Mouse (Mus musculus): ENCODE measurements around the gene Csnk2a1.

The Csnk2a1 gene

DNA sequence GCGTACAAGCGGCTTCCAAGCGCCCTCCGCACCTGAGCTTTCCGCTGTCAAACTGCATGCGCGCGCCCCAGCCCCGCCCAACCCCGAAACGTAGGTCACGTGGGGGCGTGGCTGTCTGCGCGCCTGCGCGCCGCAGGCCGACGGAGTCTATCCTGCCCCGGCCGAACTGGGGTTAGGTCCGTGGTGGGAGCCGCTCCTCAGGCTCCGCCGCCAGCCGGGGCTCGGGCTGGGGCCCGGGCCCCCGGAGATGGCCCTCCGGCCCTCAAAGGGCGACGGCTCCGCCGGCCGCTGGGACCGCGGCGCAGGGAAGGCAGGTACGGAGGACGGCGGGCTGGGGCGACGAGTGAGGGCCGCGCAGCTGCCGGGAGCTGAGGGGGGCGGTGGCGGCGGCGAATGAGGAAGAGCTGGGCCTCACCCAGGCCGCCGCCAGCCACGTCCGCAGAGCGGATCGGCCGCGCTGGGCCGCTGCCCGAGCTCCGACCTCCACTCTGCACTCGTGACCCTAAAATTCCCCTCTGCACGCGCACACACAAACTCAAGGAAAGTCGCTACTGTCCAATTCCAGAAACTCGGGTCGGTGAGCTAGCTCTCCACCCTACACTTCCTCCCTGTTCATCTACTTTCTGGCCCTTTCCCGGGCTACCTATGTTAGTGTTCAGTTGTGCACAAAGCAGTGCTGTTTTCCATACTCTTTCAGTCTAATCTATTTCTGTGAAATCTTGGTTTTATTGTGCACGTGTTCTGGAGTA is 67.3 kb downstream of the Csnk2a1 start, which contains the start of gene Tbc1d20:
Gene Tbc1d20 (plus strand): TSS at position 102 of the 749 bp plus-strand sequence.
- no peak for TF ChIP-seq GATA4 (IDR thresholded peaks at IDR 0.05; ENCODE audit: insufficient replicate concordance, low read length)

DNA sequence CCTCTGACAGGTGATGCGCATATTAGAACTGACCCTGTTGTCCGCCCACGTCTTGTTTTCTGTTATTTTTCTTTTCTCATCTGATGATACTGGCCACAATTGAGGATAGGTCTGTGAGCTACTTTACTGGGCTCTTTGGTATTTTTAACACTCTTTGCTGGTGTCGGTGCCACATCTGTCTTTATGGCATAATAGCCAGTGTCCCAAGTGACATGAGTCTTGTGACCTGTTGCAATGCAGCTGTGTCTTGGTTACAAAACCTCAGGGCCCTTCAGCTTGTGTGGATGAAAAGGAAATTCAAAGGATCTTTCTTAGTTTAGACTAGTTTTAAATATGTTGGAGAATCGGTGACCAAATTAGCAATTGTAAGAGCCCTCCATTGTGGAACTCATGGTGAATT is 67.9 kb downstream of the Csnk2a1 start:
- no peak for TF ChIP-seq GATA4 (IDR thresholded peaks at IDR 0.05; ENCODE audit: insufficient replicate concordance, low read length)

DNA sequence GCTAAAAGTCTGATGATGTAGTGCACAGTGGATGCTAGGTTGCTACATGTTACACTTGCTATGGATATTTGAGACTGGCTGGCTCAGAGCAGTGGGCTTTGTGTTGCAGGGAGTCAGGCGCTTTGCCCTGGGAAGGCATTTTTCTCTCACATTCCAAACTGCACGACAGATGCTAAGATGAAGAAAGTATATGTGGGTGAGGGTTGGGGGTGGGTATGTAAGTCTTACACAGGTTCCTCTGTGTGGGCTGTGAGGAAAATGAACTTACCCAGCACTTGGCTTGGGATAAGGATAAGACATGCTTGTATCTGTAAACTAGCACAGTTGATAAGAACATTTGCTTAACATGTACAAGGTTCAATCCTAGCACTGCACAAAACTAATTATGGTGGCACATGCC is 76.2 kb downstream of the Csnk2a1 start:
- TF ChIP-seq GATA4 (IDR thresholded peaks at IDR 0.05; ENCODE audit: insufficient replicate concordance, low read length), result no peak

DNA sequence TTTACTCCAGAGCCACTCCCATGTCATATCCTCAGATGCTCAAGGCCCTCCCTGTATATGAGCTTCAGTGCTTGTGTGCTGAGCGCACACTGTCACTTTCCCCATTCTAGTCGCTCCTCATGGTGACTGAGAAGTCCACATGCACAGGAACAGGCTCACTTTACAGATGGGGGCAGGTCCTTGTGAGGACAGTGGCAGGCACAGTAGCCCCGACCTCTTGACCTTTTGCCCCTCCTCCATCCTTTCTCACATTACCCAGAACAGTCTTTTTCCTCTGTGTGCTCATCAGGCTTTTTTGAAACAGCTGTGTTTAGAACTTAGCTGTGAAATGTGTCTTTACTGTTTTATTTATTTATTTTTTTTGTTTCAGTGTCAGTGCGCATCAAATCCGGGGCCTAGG is 77.1 kb downstream of the Csnk2a1 start:
- no peak for TF ChIP-seq GATA4 (IDR thresholded peaks at IDR 0.05; ENCODE audit: insufficient replicate concordance, low read length)

DNA sequence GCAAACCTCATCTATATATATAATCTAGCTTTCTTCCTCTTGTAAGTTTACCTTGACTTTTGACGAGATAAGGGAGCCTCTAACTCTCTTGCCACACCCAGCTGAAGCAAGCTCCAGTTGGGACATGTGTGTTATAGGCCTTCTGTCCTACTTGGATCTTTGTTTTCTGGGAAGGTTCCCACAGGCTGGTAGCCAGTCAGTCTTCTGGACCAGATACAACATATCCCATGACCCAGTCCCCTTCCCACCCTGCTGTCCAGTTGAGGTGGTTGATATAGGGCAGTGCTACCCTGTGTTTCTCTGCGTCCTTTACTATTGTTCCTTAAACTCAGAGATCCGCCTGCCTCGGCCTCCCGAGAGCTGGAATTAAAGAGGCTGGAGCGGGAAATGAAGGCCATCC is 78.8 kb downstream of the Csnk2a1 start:
- no peak for TF ChIP-seq GATA4 (IDR thresholded peaks at IDR 0.05; ENCODE audit: insufficient replicate concordance, low read length)

DNA sequence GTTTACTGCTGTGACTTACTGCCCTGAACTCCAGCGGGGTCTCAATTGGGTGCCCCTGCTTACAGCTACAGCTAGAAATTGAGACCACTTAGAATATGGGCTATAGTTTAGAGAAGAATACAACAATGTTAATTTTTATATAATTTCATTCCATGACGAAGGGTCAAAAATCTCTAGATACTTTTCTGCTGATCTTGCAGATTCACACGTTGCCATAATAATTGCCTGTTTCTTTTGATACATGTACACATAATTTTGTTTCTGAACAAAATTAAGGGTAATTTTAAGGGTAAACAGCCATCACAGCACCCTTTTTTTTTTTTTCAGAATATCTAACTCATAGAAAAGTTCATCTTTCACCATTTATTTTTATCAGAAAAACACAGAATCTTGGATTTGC is 80.5 kb downstream of the Csnk2a1 start:
- no peak for TF ChIP-seq GATA4 (IDR thresholded peaks at IDR 0.05; ENCODE audit: insufficient replicate concordance, low read length)

DNA sequence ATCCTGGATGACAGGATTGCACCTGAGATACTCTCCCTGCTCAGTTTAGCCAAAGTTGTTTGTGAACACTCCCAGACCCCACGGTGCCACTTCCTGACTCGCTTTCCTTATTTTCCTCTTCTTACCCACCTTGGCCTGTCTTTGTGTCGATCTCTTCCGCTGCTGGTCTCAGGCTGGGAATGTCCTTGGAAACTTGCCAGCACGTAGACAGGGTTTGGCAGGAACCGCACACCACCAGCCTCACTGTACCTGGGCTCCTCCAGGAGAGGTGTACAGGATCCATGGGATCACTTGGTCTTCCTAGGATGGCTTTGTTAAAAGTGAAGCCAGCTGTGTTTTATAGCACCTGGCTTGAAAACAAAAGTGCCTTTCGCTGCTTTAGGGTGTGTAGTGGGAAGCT is 86.4 kb downstream of the Csnk2a1 start:
- no peak for TF ChIP-seq GATA4 (IDR thresholded peaks at IDR 0.05; ENCODE audit: insufficient replicate concordance, low read length)

DNA sequence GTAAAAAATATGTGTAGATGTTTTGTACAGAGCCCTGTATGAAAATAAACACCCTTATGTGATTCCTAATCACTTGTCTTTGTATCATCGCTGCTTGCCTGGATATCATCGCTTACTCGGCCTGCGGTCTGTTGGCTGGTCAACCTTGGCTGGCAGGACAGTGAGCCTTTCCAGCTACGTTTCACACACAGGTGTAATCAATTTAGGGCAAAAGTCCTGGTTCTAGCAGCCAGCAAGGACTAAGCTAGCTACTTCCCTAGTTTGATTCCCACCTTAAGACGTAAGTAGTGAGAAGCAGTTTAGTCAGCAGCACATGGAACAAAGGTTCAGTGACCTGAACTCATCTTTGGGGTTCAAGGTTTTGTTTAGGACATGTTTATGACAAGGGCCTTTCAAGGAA is 87.3 kb downstream of the Csnk2a1 start:
- no peak for TF ChIP-seq GATA4 (IDR thresholded peaks at IDR 0.05; ENCODE audit: insufficient replicate concordance, low read length)

DNA sequence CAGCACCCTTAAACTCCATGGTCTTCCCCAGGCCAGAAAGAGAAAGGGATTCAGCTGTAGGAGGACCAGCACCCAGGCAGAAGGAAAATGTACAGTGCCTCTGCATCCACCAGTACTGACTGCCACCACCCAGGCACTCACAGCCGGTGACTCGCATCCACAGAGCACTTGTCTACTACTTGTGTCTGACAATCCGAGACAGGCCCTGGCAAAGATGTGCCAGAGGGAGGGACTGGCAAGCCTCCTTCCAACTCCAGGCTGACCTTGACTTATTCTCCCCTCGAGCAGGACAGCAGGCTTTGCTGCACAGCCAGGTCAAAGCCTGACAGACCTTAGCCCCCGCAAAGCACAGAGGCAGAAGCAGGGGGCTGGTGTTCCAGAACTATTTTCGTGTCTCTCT is 90.4 kb downstream of the Csnk2a1 start:
- TF ChIP-seq GATA4 (IDR thresholded peaks at IDR 0.05; ENCODE audit: insufficient replicate concordance, low read length), result no peak

DNA sequence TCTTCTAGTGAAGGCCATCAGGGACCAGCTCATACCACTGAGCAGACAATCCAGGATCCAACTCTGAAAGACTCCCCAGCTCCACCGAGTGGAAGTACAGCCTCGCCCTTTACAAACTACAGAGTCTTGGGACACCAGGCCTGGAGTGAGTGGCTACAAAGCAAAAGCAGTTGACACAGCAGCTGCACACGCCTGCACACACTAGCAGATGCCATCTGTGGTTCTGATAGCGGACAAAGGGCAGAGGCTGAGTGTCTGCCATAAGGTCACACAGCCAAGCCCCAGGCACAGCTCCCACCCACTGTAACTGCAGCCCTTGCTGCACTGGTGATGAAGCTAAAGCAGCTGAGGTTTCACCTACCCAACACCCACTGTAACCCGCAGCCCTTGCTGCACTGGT is 94.9 kb downstream of the Csnk2a1 start:
- no peak for TF ChIP-seq GATA4 (IDR thresholded peaks at IDR 0.05; ENCODE audit: insufficient replicate concordance, low read length)

DNA sequence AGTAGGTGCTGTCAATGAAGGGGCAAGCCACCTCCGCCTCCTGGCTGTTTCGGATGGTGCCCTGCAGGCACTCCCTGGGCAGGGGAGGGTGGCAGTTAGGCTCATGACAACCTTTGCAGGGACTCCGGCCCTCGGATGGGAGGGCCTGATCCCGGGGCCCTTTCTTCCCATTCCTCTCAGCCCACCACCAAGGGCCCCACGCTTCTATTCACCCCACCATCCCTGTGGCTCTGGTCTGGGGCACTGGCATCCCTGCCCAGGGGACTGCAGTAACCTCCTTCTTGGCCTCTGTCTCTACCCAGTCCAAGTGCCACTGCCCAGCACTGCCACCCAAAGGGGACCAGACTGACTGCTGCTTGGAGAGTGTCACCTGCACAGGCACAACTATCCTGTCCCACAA is 95.6 kb downstream of the Csnk2a1 start:
- no peak for TF ChIP-seq GATA4 (IDR thresholded peaks at IDR 0.05; ENCODE audit: insufficient replicate concordance, low read length)

DNA sequence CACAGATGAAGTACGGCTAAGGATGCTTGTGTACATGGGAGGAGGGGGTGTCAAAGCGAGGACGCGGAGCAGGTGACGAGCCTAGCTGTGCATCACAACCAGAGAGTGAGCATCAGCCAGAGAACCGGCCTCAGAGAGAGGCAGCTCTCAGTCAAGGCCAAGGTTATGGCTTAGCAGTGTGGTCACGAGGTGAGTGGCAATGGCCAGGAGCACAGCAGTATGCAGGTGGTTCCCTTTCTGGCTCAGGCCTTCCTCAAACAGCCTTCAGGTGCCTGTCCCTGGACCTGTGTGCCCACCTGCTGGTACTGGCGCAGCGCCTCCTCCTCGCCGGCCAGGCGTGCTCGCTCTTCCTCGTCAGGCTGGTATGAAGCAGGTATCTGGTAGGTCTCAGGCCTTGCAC is 97.3 kb downstream of the Csnk2a1 start:
- no peak for TF ChIP-seq GATA4 (IDR thresholded peaks at IDR 0.05; ENCODE audit: insufficient replicate concordance, low read length)

DNA sequence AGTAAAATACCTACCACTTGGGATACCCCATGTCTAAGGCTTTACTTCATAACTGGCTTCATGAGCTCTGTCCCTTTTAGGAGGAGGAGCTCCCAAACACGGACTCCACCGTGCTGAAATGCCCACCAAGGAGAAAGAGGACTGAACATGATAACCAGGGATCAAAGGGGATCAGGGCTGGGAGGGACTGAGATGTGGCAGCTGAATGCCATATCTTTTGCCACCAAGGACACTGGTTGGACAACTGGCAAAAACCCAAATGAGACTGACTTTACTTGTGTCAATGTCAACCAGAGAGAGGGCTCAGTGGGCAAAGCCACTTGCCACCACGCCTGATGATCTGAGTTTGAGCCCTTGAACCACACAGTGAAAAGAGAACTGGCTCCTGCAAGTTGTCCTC is 98.2 kb downstream of the Csnk2a1 start:
- TF ChIP-seq GATA4 (IDR thresholded peaks at IDR 0.05; ENCODE audit: insufficient replicate concordance, low read length), result no peak

DNA sequence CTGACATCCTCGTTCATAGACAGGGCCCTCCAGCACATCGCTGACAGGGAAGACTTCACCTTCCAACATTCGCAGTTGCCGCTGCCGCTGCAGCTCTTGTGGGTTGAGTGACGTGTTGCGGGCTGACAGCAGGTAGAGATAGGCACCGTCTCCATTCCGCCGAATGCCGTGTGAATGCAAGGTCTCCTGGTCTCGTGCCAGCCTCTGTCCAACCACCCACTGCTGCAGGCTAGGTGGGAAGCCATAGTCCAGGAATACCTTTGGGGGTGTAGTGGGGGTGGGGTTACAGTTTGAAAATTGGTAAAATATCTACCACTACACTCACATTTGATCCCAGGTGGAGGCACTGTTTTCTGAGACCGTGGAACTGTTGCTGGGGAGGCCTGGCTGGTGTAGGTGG is 99.5 kb downstream of the Csnk2a1 start:
- no peak for TF ChIP-seq GATA4 (IDR thresholded peaks at IDR 0.05; ENCODE audit: insufficient replicate concordance, low read length)

DNA sequence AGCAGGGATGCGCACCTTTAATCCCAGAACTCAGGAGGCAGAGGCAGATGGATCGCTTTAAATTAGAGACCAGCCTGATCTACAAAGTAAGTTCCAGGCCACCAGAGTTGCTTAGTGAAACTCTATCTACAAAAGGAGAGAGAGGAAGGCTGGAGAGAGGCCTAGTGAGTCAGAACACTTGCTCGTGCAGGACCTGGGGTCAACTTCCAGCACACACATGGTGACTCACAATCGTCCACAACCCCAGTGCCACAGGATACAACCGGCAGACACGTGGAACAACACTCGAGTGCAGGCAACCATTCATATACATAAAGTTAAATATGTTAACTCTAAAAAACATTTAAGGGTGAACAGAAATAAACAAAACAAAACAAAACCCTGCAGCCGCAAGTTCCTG is 100.0 kb downstream of the Csnk2a1 start:
- no peak for TF ChIP-seq GATA4 (IDR thresholded peaks at IDR 0.05; ENCODE audit: insufficient replicate concordance, low read length)

DNA sequence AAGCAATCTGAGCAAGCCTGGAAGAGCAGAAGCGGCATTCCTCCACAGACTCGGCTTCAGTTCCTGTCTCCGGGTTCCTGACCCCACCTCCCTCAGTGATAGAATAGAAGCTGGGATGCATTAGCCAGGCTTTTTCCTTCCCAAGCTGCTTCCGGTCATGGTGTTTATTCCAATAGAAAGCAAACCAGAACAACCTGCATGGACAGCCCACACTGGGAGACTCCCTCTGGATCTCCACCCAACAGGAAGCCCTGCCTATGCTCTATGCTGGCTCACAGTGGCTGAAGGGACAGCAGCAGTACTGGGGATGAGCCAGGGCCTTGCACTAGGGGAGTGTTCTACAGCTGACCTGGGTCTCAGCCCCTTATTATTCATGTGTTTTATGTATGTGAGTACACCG is 101.3 kb downstream of the Csnk2a1 start:
- no peak for TF ChIP-seq GATA4 (IDR thresholded peaks at IDR 0.05; ENCODE audit: insufficient replicate concordance, low read length)

DNA sequence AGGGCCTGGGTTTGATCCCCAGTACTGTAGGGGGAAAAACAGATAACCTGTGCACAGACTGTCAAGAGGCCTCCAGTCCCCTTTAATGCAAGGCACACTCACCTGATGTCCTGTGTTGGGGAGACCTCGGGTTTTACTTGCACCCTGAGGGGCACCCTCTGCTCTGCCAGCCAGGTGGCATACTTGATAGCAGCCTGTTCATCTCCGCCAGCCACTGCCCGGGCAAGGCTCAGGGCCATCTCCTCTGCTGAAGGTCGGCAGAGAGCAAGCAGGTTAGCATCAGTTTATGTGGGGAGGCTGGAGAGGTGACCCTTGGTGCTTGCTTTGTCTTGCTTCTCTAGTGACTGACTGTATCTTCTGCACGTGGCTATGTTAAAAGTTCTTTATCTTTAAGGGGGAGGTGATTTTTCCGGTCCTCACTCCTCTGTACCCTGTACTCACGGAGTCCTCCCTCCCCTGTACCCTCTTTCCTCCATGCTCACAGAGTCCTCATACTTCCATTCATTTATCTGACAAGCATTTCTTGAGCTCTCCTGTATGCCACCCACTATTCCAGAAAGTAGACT is 104.3 kb downstream of the Csnk2a1 start:
- no peak for TF ChIP-seq GATA4 (IDR thresholded peaks at IDR 0.05; ENCODE audit: insufficient replicate concordance, low read length)
